12 mouse cellular contexts compared by ENCODE assay signal in genomic region chr1:162564992-162565391, GRCm38 (mm10). TPM values are rescaled to one million over a fixed set of nuclear protein-coding genes. Genes with fewer than 3 reads are reported as not detected.
A peak's percentile ranks its signal among the peaks of the same experiment; 100 is the strongest.
DNase-seq lines count a peak whose midpoint lies in the region; ATAC-seq and TF ChIP-seq lines count a peak whose summit lies in the region.
"Had no signal": no experiment of that assay in that cellular context is flagged by ENCODE, and none has a peak within 500 bp of the region (broad histone marks: within the 10 kb centered on the region; RNA-seq: fewer than 3 reads in every experiment).

No protein-coding gene starts in this region.

- no peak for TF ChIP-seq CTCF in lung, postnatal 0 days (IDR thresholded peaks at IDR 0.05)

- H3K4me2 ChIP-seq in lung, postnatal 0 days (replicated peaks; ENCODE audit: low read depth, low read length), result no peak overlapping the region
- H3K4me2 ChIP-seq: intestine, embryonic 15.5 days; limb, embryonic 13.5 days had no signal

- H3K27ac ChIP-seq in lung, postnatal 0 days (ENCODE audit: low read length), result no peak overlapping the region
- H3K27ac ChIP-seq: intestine, embryonic 15.5 days; limb, embryonic 13.5 days had no signal

- no peaks in the 10 kb centered on the region for H3K9me3 ChIP-seq in lung, postnatal 0 days (ENCODE audit: low read length)
- H3K9me3 ChIP-seq: intestine, embryonic 15.5 days; limb, embryonic 13.5 days had no signal

- no peak overlapping the region for H3K4me3 ChIP-seq in lung, postnatal 0 days (ENCODE audit: low read depth, low read length)
- H3K4me3 ChIP-seq: intestine, embryonic 15.5 days; limb, embryonic 13.5 days had no signal

- no peaks in the 10 kb centered on the region for H3K27me3 ChIP-seq in lung, postnatal 0 days (replicated peaks; ENCODE audit: insufficient read depth, low read length)
- H3K27me3 ChIP-seq: intestine, embryonic 15.5 days; limb, embryonic 13.5 days had no signal

- H3K4me1 ChIP-seq in lung, postnatal 0 days (ENCODE audit: insufficient read depth, low read depth, low read length), result no peaks in the 10 kb centered on the region
- H3K4me1 ChIP-seq: intestine, embryonic 15.5 days had no signal

- WGBS in lung, postnatal 0 days, result 40% methylated on average over 3 of the region's 3 CpGs

- peak; percentile 25 to 28 for DNase-seq in kidney, postnatal 36 days
- no peak for DNase-seq in kidney, adult 18-20 months
- DNase-seq in Muller cell, postnatal 12 days (ENCODE audit: inconsistent ontology term), result peak; percentile 24
- peak; percentile 60 for DNase-seq in lung, postnatal 0 days (ENCODE audit: low spot score)
- DNase-seq in adipocyte (ENCODE audit: low spot score), result no peak
- no peak for DNase-seq in thymus, postnatal 14 days
- DNase-seq: embryo, embryonic 11 days; gastrocnemius, postnatal 10 days; thymus, adult 2 months had no signal

- 0 out of 2 replicates have a peak, but pooled peaks have one; percentile 6 for TF ChIP-seq EP300 in lung, postnatal 0 days (IDR thresholded peaks at IDR 0.05)

- H3K36me3 ChIP-seq in lung, postnatal 0 days (ENCODE audit: insufficient read depth, low read length), result no peaks in the 10 kb centered on the region
- H3K36me3 ChIP-seq: intestine, embryonic 15.5 days; limb, embryonic 13.5 days had no signal

- peak; percentile 86 for ATAC-seq in lung, postnatal 0 days
- ATAC-seq in neutrophil, adult 5-6 weeks (ENCODE audit: extremely low read depth, insufficient number of reproducible peaks, low FRiP score, poor library complexity, severe bottlenecking), result peak; percentile 92
- ATAC-seq: intestine, embryonic 15.5 days had no signal

- H3K9ac ChIP-seq in lung, postnatal 0 days (replicated peaks; ENCODE audit: low read depth), result no peak overlapping the region
- H3K9ac ChIP-seq: intestine, embryonic 15.5 days; limb, embryonic 13.5 days had no signal

RNA-seq across cellular contexts. Expression of gene Vamp4, which starts 5.3 kb away (rescaled TPM):
- 45.1 and 50.6 TPM in 2 replicates for polyA plus RNA-seq in lung, postnatal 0 days (2015; fragmentation: Nextera tagmentation; extraction: Ambion mirVana)
- total RNA-seq in neutrophil, adult 5-6 weeks (2017), result 70.0 and 81.5 TPM in 2 replicates

RNA-seq across cellular contexts. Expression of gene Mettl13, which starts 16.6 kb away (rescaled TPM):
- polyA plus RNA-seq in lung, postnatal 0 days (2015; fragmentation: Nextera tagmentation; extraction: Ambion mirVana), result 6.7 and 7.2 TPM in 2 replicates
- total RNA-seq in neutrophil, adult 5-6 weeks (2017), result 5.3 and 7.6 TPM in 2 replicates

Comparison
In these comparisons a context has a peak if more than half of its experiments do, and no peak if none do; other contexts are left out.
1. DNase-seq: peak in kidney, postnatal 36 days (2 of 2), Muller cell, postnatal 12 days (single experiment) and lung, postnatal 0 days (single experiment); none in kidney, adult 18-20 months (single experiment), adipocyte (single experiment) and thymus, postnatal 14 days (single experiment).